ENCODE assay signal across 8 mouse cellular contexts in genomic region chr10:77543226-77543625, GRCm38 (mm10). TPM values are rescaled to one million over a fixed set of nuclear protein-coding genes. Genes with fewer than 3 reads are reported as not detected.
DNase-seq lines count a peak whose midpoint lies in the region; ATAC-seq lines count a peak whose summit lies in the region.

No protein-coding gene starts in this region.

- intact Hi-C loops in left cerebral cortex, postnatal 4 days (cut with DNase I) = loop anchor here (10.0 kb wide), 1 partner anchor 342 kb away; no protein-coding TSS in a partner anchor

- peaks cover 13% of the 10 kb centered on the region for H3K4me1 ChIP-seq in heart, embryonic 12.5 days (replicated peaks)

- no peak overlapping the region for H3K27ac ChIP-seq in heart, embryonic 12.5 days (ENCODE audit: poor library complexity, severe bottlenecking)

- H3K36me3 ChIP-seq in heart, embryonic 12.5 days = no peaks in the 10 kb centered on the region

- peak; percentile 30 for DNase-seq in left cerebral cortex, postnatal 4 days
- no peak for DNase-seq in left cerebral cortex, adult 8-10 months (ENCODE audit: low spot score in 2 of 2)
- DNase-seq in ES-CJ7 (ENCODE audit: low read depth, low spot score) = peak; percentile 84
- DNase-seq in adrenal gland, postnatal 25 days = peak; percentile 37
- peak; percentile 52 to 64 for DNase-seq in kidney, postnatal 25 days
- peak; percentile 76 for DNase-seq in thymus, postnatal 4 days
- no peak for DNase-seq in ovary, postnatal 14 days (ENCODE audit: low spot score)

- H3K9ac ChIP-seq in heart, embryonic 12.5 days = no peak overlapping the region

- no peak for ATAC-seq in heart, embryonic 12.5 days (ENCODE audit: insufficient number of reproducible peaks, low FRiP score)

- no peaks in the 10 kb centered on the region for H3K27me3 ChIP-seq in heart, embryonic 12.5 days (replicated peaks)

- no peak overlapping the region for H3K4me2 ChIP-seq in heart, embryonic 12.5 days

- no peaks in the 10 kb centered on the region for H3K9me3 ChIP-seq in heart, embryonic 12.5 days (replicated peaks)

- WGBS in heart, embryonic 12.5 days = 46% methylated on average over 7 of the region's 7 CpGs

- H3K4me3 ChIP-seq in heart, embryonic 12.5 days = no peak overlapping the region

RNA-seq across cellular contexts. Expression of gene Itgb2, which starts 13.2 kb away (rescaled TPM):
- 1 to 10 TPM; 1.7 to 2.2 TPM for total RNA-seq in left cerebral cortex, postnatal 4 days (2021)
- 10 to 100 TPM in 2 of 4 experiments, 1 to 10 TPM in 2; 3.8 to 20.4 (median 8.9) TPM for total RNA-seq in left cerebral cortex, adult 8-10 months (2022)
- total RNA-seq in adrenal gland, postnatal 25 days (2021) = 2.2 and 3.3 TPM in 2 replicates
- 1.5 and 2.5 TPM in 2 replicates for polyA plus RNA-seq in heart, embryonic 12.5 days (2016; fragmentation: Nextera tagmentation; extraction: Ambion mirVana)

RNA-seq across cellular contexts. Expression of gene Fam207a, which starts 27.6 kb away (rescaled TPM):
- 10 to 100 TPM; 29.0 to 30.1 TPM for total RNA-seq in left cerebral cortex, postnatal 4 days (2021)
- 10 to 100 TPM; 26.6 to 32.7 (median 29.5) TPM for total RNA-seq in left cerebral cortex, adult 8-10 months (2022)
- total RNA-seq in adrenal gland, postnatal 25 days (2021) = 23.1 and 24.6 TPM in 2 replicates
- 31.0 and 32.1 TPM in 2 replicates for polyA plus RNA-seq in heart, embryonic 12.5 days (2016; fragmentation: Nextera tagmentation; extraction: Ambion mirVana)

RNA-seq across cellular contexts. Expression of gene Pttg1ip, which starts 38.3 kb away (rescaled TPM):
- total RNA-seq in left cerebral cortex, postnatal 4 days (2021) = 10 to 100 TPM; 54.7 to 62.7 TPM
- total RNA-seq in left cerebral cortex, adult 8-10 months (2022) = 10 to 100 TPM; 80.9 to 92.5 (median 89.4) TPM
- total RNA-seq in adrenal gland, postnatal 25 days (2021) = 154 and 195 TPM in 2 replicates
- 103 and 104 TPM in 2 replicates for polyA plus RNA-seq in heart, embryonic 12.5 days (2016; fragmentation: Nextera tagmentation; extraction: Ambion mirVana)

Comparison
In these comparisons a context has a peak if more than half of its experiments do, and no peak if none do; other contexts are left out.
1. DNase-seq: peak in left cerebral cortex, postnatal 4 days (single experiment), ES-CJ7 (single experiment), adrenal gland, postnatal 25 days (single experiment), kidney, postnatal 25 days (2 of 2) and thymus, postnatal 4 days (single experiment); none in left cerebral cortex, adult 8-10 months (0 of 2) and ovary, postnatal 14 days (single experiment).